Mouse (Mus musculus) granulocyte monocyte progenitor cell, adult 5-6 weeks (primary cell): ENCODE data around the gene Tnnc1. TPM values are rescaled to one million over a fixed set of nuclear protein-coding genes. Genes with fewer than 3 reads are reported as not detected.

ENCODE experiments used
- ATAC-seq: replicated peaks from 2 replicates; pipeline ENCODE4 v1.8.0; 2016; ENCODE audit warnings: mild to moderate bottlenecking, moderate TSS enrichment, inconsistent platforms; ENCODE audit not compliant: poor library complexity, severe bottlenecking
- total RNA-seq, 2 experiments: library from RNA; stranded (forward) in 1 of 2; stranded (reverse) in 1 of 2; fragments of 200-712, 200-1000 nt in 1 of 2; fragments of >200 nt in 1 of 2; fragmentation: Nextera tagmentation in 1 of 2; gene quantifications; 2 replicates each; pipeline ENCODE4 v1.2.3; 2014 to 2017

Gene Tnnc1
- total RNA-seq (2014; fragmentation: Nextera tagmentation) = 4.1 TPM in 1 of 2 replicates, not detected in the other
- 0.82 TPM in 1 of 2 replicates, not detected in the other for total RNA-seq (2017)

GRCm38 (mm10) chr14:31208084-31208483 is at the start of gene Tnnc1:
Gene Tnnc1, plus strand, starts transcription at chr14:31208312.
- ATAC-seq = no peak

- ATAC-seq = peak; percentile 86
Measured at GRCm38 (mm10) chr14:31160196-31161150, 47.6 kb upstream of the Tnnc1 start.

- ATAC-seq = no peak
Measured at GRCm38 (mm10) chr14:31161191-31161590, 46.9 kb upstream of the Tnnc1 start.

- ATAC-seq = no peak
Measured at GRCm38 (mm10) chr14:31161638-31162037, 46.5 kb upstream of the Tnnc1 start.

GRCm38 (mm10) chr14:31164067-31164466 is 44.0 kb upstream of the Tnnc1 start:
- no peak for ATAC-seq

GRCm38 (mm10) chr14:31165010-31165409 is 43.1 kb upstream of the Tnnc1 start:
- ATAC-seq = no peak

GRCm38 (mm10) chr14:31165458-31165857 is 42.7 kb upstream of the Tnnc1 start:
- ATAC-seq = no peak

GRCm38 (mm10) chr14:31165991-31166630 is 42.0 kb upstream of the Tnnc1 start:
- peak; percentile 88 for ATAC-seq

- ATAC-seq = no peak
Measured at GRCm38 (mm10) chr14:31166827-31167226, 41.3 kb upstream of the Tnnc1 start.

- ATAC-seq = peak; percentile 8; the same call in 1 of the 2 replicates
Measured at GRCm38 (mm10) chr14:31168425-31168824, 39.7 kb upstream of the Tnnc1 start, which contains the start of gene Stab1. Gene Stab1, minus strand, starts transcription at chr14:31168641.

GRCm38 (mm10) chr14:31169508-31169907 is 38.6 kb upstream of the Tnnc1 start:
- ATAC-seq = no peak

GRCm38 (mm10) chr14:31170963-31171362 is 37.1 kb upstream of the Tnnc1 start:
- ATAC-seq = no peak

GRCm38 (mm10) chr14:31171386-31171785 is 36.7 kb upstream of the Tnnc1 start:
- no peak for ATAC-seq

GRCm38 (mm10) chr14:31171821-31172220 is 36.3 kb upstream of the Tnnc1 start:
- ATAC-seq = no peak

GRCm38 (mm10) chr14:31172781-31173455 is 35.2 kb upstream of the Tnnc1 start:
- no peak for ATAC-seq

GRCm38 (mm10) chr14:31173537-31173936 is 34.6 kb upstream of the Tnnc1 start:
- ATAC-seq = no peak

GRCm38 (mm10) chr14:31177287-31177686 is 30.8 kb upstream of the Tnnc1 start:
- ATAC-seq = no peak

- ATAC-seq = no peak
Measured at GRCm38 (mm10) chr14:31177715-31178114, 30.4 kb upstream of the Tnnc1 start.

- no peak for ATAC-seq
Measured at GRCm38 (mm10) chr14:31179677-31180365, 28.3 kb upstream of the Tnnc1 start.

- ATAC-seq = no peak
Measured at GRCm38 (mm10) chr14:31181512-31181911, 26.6 kb upstream of the Tnnc1 start.
